Mouse (Mus musculus): Measurements from ENCODE around the gene Atf7ip.
"Not testable (repeated sequence)": the region's sequence is repeated elsewhere in the genome, so short reads cannot be mapped to it uniquely, and the experiment has no call there.

The Atf7ip gene

GRCm38 (mm10) chr6:136505867-136506266 lies at the start of gene Atf7ip:
Gene Atf7ip, plus strand, starts transcription at chr6:136506167.
- DNase-seq, result not testable (repeated sequence)

DNA sequence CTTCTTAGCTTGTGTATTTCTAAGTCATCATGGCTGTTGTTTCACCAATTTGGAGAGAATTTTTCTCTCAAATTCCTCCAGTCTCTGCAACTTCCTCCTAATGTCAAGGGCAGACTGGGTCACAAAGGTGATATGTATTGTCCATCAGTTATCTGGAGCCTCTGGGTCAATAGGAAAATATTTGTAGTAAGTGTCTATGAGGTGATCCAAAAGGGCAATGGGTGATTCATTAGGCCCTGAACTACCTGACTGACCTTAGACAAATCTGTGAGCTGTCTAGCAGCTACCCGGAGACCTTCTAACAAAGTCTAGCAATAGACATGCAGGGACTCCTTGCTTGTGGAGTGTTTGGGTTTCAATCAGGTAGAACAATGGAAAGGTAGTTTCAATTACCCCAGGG lies 49.7 kb upstream of the Atf7ip start:
- DNase-seq, result no peak

GRCm38 (mm10) chr6:136459156-136459555 lies 46.8 kb upstream of the Atf7ip start:
- no peak for DNase-seq

DNA sequence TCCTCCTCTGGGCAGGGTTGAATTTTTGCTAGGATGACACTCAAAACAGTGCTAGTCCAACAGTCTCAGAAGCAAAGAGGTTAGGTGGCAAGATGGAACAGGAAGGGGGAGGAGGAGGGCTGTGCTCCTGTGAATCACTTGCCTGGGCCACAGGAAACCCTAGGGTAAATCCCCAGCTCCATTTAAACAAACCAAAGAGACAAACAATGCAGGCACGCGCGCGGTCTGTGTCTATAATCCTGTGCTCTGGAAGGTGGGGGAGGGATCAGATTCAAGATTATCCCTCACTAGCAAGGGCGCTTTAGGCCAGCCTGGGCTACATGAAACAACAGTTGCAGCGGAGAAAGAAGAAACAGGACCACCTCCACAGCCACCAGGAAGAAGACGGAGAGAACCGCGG lies 42.5 kb upstream of the Atf7ip start:
- no peak for DNase-seq

DNA sequence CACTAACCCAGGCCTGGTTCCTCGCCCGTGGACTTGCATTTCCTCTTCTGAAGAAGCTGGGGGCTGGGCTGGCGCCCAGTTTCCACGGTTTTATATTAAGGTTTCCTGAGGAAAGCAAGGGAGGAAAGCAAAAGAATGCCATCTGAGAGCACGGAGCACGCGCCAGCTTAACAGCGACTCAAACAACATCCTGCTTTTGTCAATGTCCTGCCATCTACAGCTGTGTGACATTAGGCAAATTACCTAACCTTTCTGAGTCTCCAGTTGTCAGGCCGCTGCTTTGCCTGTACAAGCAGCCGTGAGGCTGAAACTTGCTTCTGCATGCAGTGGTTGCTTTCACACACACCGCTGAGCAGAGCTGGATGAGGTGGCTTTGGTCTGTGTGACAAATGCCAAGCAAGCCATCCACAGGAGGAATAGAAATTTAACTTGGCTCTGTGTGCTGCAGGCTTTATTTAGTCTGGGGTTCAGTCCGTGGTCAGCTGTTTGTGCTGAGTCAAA lies 41.8 kb upstream of the Atf7ip start:
- DNase-seq, result no peak

GRCm38 (mm10) chr6:136465021-136465420 lies 40.9 kb upstream of the Atf7ip start:
- no peak for DNase-seq

- peak; percentile 76 for DNase-seq
These were observed 40.0 kb upstream of the Atf7ip start for GRCm38 (mm10) chr6:136465959-136466381.

DNA sequence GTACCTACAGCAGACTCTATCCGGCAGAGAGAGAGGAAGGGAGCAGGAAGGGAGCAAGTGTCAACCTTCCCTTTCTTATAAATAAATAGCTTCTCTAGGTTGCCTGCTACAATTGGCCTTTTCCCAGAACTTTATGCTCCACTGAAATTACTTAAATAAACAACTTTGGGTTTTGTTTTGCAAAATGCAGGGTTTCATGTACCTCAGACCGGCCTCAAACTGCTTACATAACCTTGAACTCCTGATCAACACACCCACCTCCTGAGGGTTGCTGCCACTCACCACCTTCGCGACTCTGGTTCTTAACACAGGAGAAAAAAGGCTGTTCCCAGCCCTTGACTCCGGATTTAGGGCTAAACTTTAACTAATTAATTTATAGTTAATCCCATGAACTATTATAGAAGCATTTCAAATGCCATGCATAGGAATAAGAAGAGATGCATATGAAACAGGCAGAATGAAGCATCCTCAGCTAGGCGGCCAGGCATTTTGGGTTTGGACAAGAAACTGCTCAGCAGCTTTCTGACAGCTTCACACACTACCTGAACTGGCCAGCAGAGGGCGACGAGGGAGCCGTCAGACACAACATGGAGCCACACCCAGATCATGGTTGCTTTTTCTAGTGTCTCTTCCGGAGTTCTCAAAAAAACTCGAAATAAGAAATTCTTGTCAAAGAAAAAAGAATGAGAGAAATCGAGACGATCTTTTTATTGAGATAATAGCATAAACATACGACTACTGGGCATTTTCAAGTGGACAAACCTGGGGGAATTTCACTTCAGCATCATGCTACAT lies 38.8 kb upstream of the Atf7ip start:
- peak; percentile 94 for DNase-seq

DNA sequence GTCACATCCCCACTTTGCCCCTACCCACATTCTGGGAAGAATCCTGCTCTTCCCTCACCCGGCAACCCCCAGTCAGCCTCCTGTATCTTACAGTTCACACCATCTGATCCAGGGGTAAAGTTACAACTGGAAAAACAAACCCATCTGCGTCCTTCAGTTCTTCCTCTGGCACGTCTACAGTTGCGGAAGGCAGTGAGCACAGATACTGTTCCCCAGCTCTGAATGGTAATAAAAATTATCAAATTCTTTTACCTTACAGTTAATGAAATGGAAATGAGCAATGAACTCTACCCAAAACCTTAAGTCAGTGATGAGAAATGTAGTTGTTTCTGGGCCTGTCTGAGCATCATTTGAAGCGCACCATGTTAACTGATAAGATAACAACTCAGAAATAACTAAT lies 38.1 kb upstream of the Atf7ip start:
- DNase-seq, result no peak

- peak; percentile 86 for DNase-seq
These were observed 37.5 kb upstream of the Atf7ip start for GRCm38 (mm10) chr6:136468401-136468912.

GRCm38 (mm10) chr6:136468974-136469792 lies 36.8 kb upstream of the Atf7ip start:
- no peak for DNase-seq

DNA sequence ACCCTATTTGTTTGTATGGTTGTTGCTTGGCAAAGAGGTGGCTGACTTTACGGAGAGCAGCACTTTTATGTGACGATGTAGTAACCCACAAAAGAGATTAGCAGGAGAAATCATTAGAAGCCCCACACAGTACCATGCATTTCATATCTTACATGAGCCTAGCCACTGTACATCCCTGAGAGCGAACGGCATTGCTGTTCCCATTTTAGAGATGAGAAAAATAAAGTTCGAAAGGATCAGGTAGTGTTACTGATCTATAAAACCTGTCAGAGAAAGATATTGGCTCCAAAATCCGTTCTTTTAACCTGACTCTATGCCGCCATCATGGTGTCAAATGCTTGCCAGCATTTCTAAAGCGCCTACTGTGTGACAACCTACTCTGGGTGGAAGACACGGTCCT lies 36.2 kb upstream of the Atf7ip start:
- DNase-seq, result no peak

DNA sequence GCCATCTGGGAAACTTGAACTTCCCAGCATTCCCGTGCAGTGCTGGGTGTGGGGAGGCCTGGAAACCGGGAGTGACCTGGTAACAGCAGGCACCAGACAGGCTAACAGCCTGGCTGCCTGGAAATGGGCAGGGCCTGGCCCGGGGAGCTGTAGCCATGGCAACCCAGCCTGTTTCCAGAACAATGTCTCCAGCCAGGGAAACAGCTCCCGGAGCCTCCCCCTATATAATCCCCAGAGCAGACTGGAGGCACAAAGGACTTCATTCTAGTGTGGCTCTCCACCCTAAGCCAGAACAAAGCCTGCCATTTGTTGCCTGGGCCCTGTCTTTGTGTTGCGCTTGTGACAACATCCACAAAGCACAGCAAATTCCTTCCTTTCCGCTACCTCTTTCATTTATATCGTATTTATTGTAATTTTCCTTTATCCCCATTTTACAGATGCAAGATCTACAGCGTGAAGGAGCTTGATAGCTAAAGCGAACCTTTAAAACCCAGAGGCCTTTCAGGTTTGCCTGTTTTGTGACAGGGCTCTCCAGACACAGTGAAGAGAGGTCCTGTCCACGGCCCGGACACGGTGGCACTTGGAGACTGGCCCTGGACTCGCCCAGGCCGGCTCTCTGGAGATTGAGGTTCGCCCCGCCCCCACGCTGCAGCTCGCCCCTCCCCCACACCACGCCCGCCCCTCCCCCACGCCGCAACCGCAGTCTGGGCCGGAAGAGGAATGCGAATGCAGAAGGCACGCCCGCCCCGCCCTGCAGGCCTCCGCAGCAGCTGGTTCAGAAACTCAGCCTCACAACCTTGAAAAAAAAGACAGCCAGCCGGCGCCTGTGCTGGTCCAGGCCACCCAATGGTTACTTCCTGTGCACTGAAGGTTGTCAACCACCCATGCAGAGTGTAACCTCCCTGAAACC lies 35.4 kb upstream of the Atf7ip start:
- DNase-seq, result peak; percentile 76

DNA sequence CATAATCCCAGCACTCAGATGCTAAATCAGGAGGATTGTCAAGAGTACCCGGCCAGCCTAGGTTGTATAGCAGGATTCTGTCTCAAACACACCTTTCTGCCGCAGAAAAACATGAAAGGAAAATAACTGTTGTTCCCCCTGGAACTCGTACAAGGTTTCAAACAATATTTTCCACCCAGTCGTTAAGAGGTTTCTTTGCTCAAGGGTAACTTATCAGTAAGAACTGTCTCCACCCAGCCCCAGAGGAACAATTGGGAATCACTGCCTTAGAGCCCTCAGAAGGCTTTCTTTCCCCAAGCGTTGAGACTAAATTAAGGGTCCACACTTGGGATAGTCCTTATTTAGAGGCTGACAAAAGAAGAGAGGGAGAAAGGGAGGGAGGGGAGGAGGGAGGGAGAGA lies 34.4 kb upstream of the Atf7ip start:
- no peak for DNase-seq

DNA sequence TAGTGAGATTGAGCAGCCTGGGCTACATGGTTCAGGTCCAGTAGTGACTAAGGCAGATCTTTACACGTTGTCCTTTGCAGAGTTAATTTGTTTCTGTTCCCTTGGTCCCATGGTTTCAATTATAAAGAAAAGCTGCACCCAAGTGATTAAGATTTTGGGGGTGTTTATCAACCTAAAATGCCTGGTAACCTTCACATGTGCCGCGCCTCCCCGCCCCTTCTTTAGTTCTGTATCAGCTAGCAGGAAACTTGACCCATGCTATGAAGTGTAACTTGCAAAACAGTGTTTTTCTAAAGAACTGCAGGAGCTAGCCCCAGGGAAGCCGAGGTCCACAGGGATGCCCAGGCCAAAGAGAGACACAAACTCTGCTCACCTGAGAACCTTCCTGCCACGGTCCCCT lies 33.2 kb upstream of the Atf7ip start:
- DNase-seq, result no peak

DNA sequence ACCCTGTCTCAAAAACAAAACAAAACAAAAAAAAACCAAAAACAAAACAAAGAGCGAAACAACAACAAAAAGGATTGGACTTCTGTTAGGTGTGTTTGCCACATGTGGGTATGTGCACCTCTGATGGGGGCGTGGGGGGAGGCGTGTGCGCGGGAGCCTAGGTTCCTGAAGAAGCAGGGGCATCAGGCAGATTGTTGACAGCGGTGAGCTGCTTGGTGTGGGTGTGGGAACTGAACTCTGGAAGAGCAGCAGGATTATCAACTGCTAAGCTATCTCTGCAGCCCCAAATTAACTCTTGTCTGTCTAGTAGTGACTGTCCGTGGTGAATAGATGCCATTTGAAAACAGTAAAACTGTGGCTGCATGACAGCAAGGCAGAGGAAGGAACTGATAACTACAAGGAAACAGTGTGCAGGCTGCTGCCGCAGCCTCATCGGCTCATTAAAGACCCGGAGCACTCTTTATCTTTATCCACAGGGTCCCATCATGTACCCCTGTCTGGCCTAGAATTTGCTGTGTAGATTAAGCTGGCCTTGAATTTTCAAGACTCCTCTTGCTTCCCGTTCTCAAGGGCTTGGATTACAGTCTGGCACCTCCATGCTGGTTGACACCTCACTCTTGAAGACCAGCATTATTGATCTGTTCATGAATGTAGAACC lies 32.4 kb upstream of the Atf7ip start:
- no peak for DNase-seq

GRCm38 (mm10) chr6:136475171-136475860 lies 30.7 kb upstream of the Atf7ip start:
- DNase-seq, result no peak

DNA sequence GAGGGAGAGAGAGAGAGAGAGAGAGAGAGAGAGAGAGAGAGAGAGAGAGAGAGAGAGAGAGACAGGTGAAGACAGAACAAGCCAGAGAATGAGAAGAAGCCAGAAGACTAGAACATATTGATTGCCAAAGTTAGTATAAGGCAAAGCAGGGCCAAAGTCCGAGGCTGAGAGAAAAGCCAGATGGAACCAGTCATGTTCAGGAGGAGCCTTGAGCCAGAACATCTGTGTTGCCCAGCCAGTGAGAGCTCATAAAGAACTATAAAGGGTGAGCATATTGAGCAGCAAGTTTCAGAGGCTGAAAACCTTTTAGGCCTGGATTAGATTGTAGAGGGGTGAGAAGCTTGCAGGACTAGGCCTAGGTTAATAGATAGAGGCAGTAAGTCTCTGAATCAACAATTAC lies 28.1 kb upstream of the Atf7ip start:
- no peak for DNase-seq

DNA sequence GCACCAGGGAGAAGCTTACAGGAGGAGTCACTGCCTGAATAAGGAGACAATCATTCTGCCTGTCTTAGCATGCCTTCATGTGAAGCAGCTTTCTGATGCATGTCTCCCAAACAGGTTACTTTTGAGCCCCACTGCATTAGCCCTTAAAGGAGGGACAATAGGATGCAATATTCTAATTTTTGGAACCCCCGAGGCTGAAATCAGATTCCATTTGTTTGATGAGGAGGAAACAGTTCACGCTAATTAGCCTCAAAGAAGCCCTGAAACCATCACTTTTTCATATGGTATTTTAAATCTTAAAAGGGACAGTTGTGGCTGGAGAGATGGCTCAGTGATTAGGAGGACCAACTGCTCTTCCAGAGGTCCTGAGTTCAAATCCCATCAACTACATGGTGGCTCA lies 22.4 kb upstream of the Atf7ip start:
- no peak for DNase-seq

DNA sequence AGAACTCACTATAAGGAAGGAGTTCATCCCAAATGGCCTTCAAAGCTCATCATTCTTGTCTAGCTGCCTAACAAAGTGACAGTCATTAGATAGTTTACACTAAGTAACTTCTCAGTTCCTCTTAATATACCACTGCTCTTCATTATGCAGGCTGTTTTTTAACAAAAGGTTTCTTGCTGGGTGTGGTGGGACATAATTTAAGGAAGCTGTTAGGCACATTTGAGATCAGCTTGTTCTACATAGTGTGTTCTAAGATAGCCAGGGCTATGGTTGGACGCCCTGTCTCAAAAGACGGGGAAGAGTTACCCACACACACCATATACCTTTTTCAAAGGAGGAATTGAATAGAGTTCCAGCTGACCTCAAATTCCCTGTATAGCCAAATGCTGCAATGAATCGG lies 21.9 kb upstream of the Atf7ip start:
- DNase-seq, result no peak

- no peak for DNase-seq
These were observed 19.8 kb upstream of the Atf7ip start for GRCm38 (mm10) chr6:136486166-136486565.

Data from right cerebral cortex, postnatal 14 days (tissue).